Mouse (Mus musculus) thymus, adult 2 months (tissue): ENCODE data around the gene Enpep.

ENCODE experiments used
- CTCF ChIP-seq: fragments of 200-500 bp; IDR thresholded peaks from 2 replicates; pipeline ENCODE4 v1.5.1; 2012; ENCODE audit warnings: mild to moderate bottlenecking, control low read depth, low read length, moderate library complexity, borderline replicate concordance; ENCODE audit not compliant: control insufficient read depth, poor library complexity, insufficient read depth; ENCODE audit errors: extremely low read depth
- POLR2A ChIP-seq: fragments of 200-500 bp; IDR thresholded peaks from 2 replicates; pipeline ENCODE4 v1.6.1; 2012; ENCODE audit warnings: mild to moderate bottlenecking, low read length, control low read depth, moderate library complexity; ENCODE audit not compliant: control insufficient read depth, poor library complexity, insufficient read depth; ENCODE audit errors: extremely low read depth

- TF ChIP-seq CTCF: no peak
- TF ChIP-seq POLR2A: no peak
Observed at GRCm38 (mm10) chr3:129313671-129314415, 18.7 kb downstream of the Enpep start.
